ENCODE assay signal across 18 mouse cellular contexts in the genomic region with DNA sequence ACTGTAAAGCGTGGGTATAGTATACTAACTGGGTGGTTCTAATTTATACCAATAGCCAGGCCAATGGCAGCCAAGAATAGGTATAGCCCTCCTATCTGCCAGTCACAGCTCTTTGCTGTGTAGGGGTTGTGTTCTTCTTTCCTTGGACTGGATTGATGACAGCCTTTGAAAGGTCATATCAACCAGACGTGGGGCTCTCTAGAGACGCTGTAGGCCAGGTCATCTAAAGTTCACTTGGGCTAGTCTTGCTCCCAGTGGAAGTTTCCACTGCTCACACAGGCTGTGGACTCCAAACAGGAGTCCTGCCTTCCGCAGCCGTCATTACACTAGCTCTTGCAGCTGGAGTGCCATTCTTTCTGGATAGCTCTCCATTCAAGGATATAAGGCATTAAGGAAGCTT.
DNase-seq lines count a peak whose midpoint lies in the region; ATAC-seq and TF ChIP-seq lines count a peak whose summit lies in the region.
"Had no signal": no experiment of that assay in that cellular context is flagged by ENCODE, and none has a peak within 500 bp of the region (broad histone marks: within the 10 kb centered on the region; RNA-seq: fewer than 3 reads in every experiment).

No protein-coding gene starts in this region.

- no peak overlapping the region for H3K9ac ChIP-seq in kidney, embryonic 14.5 days (ENCODE audit: low read depth, low read length)
- no peak overlapping the region for H3K9ac ChIP-seq in hindbrain, postnatal 0 days (replicated peaks; ENCODE audit: low read length)
- H3K9ac ChIP-seq: embryonic facial prominence, embryonic 13.5 days had no signal

- H3K27me3 ChIP-seq in kidney, embryonic 14.5 days (ENCODE audit: control insufficient read depth, insufficient read depth, low read length): no peaks in the 10 kb centered on the region
- H3K27me3 ChIP-seq in hindbrain, postnatal 0 days (ENCODE audit: insufficient read depth, low read length): no peaks in the 10 kb centered on the region
- H3K27me3 ChIP-seq: embryonic facial prominence, embryonic 13.5 days had no signal

- no peak for TF ChIP-seq CTCF in hindbrain, postnatal 0 days (IDR thresholded peaks at IDR 0.05; ENCODE audit: low read depth)

- 43% methylated on average over 5 of the region's 5 CpGs for WGBS in kidney, embryonic 14.5 days
- 83% methylated on average over 5 of the region's 5 CpGs for WGBS in hindbrain, postnatal 0 days

- no peak overlapping the region for H3K4me3 ChIP-seq in kidney, embryonic 14.5 days (ENCODE audit: low read length)
- H3K4me3 ChIP-seq in hindbrain, postnatal 0 days (ENCODE audit: low read length): no peak overlapping the region
- H3K4me3 ChIP-seq: embryonic facial prominence, embryonic 13.5 days; layer of hippocampus, adult 2 months had no signal

- no peak overlapping the region for H3K27ac ChIP-seq in kidney, embryonic 14.5 days (ENCODE audit: low read depth, low read length)
- no peak overlapping the region for H3K27ac ChIP-seq in hindbrain, postnatal 0 days
- H3K27ac ChIP-seq: embryonic facial prominence, embryonic 13.5 days; layer of hippocampus, adult 2 months had no signal

- no peak for ATAC-seq in kidney, embryonic 14.5 days (ENCODE audit: low FRiP score, low TSS enrichment)
- ATAC-seq in hindbrain, postnatal 0 days: no peak
- ATAC-seq: inflammation-experienced regulatory T-cells, adult 6 months had no signal

- intact Hi-C loops in gastrocnemius, postnatal 36 days (cut with DNase I): loop anchor here (10.0 kb wide), 1 partner anchor 223 kb away; a partner anchor contains a TSS

- no peaks in the 10 kb centered on the region for H3K36me3 ChIP-seq in kidney, embryonic 14.5 days (ENCODE audit: control insufficient read depth, insufficient read depth, low read length)
- H3K36me3 ChIP-seq in hindbrain, postnatal 0 days (ENCODE audit: insufficient read depth, low read length): no peaks in the 10 kb centered on the region
- H3K36me3 ChIP-seq: embryonic facial prominence, embryonic 13.5 days had no signal

- no peak overlapping the region for H3K4me2 ChIP-seq in kidney, embryonic 14.5 days (replicated peaks; ENCODE audit: low read depth, low read length)
- H3K4me2 ChIP-seq in hindbrain, postnatal 0 days (ENCODE audit: low read depth, low read length): no peak overlapping the region
- H3K4me2 ChIP-seq: embryonic facial prominence, embryonic 13.5 days; midbrain, embryonic 11.5 days had no signal

- no peaks in the 10 kb centered on the region for H3K4me1 ChIP-seq in kidney, embryonic 14.5 days (ENCODE audit: control insufficient read depth, insufficient read depth, low read length)
- no peaks in the 10 kb centered on the region for H3K4me1 ChIP-seq in hindbrain, postnatal 0 days (ENCODE audit: insufficient read depth, low read length)

- peak; percentile 10 for DNase-seq in gastrocnemius, postnatal 25 days
- no peak for DNase-seq in gastrocnemius, postnatal 36 days
- peak; percentile 8 for DNase-seq in kidney, postnatal 14 days
- DNase-seq in heart, adult 9 months (ENCODE audit: low spot score in 2 of 2): peak; percentile 16 to 43
- peak; percentile 16 for DNase-seq in heart, postnatal 4 days
- no peak for DNase-seq in hindbrain, postnatal 0 days (ENCODE audit: low spot score)
- no peak for DNase-seq in ovary, postnatal 10 days (ENCODE audit: low spot score)
- DNase-seq: adrenal gland, adult 2 months; cerebellum, postnatal 25 days; lung, adult 18-20 months; lung, postnatal 36 days; right cerebral cortex, adult 18-20 months; spleen, adult 18-20 months had no signal

- no peaks in the 10 kb centered on the region for H3K9me3 ChIP-seq in kidney, embryonic 14.5 days (ENCODE audit: control insufficient read depth, low read length)
- no peaks in the 10 kb centered on the region for H3K9me3 ChIP-seq in hindbrain, postnatal 0 days (ENCODE audit: low read length)
- H3K9me3 ChIP-seq: embryonic facial prominence, embryonic 13.5 days had no signal

Comparison
In these comparisons a context has a peak if more than half of its experiments do, and no peak if none do; other contexts are left out.
1. DNase-seq: peak in gastrocnemius, postnatal 25 days (single experiment), kidney, postnatal 14 days (single experiment), heart, adult 9 months (2 of 2) and heart, postnatal 4 days (single experiment); none in gastrocnemius, postnatal 36 days (0 of 2), hindbrain, postnatal 0 days (single experiment) and ovary, postnatal 10 days (single experiment).